Mouse (Mus musculus): ENCODE data around the gene Iqch. TPM values are rescaled to one million over a fixed set of nuclear protein-coding genes. Genes with fewer than 3 reads are reported as not detected.

Iqch gene
- total RNA-seq, 2 experiments from 2014 or later, result 0.16 TPM; not detected in 1

GRCm38 (mm10) chr9:63612565-63613515 lies 10.5 kb upstream of the Iqch start:
- intact Hi-C loops (cut with DNase I), result no loop called here
- DNase-seq, result peak; percentile 19

GRCm38 (mm10) chr9:63611967-63612366 lies 9.7 kb upstream of the Iqch start:
- no peak for DNase-seq
- intact Hi-C loops (cut with DNase I), result no loop called here

- DNase-seq, result peak; percentile 34
- intact Hi-C loops (cut with DNase I), result no loop called here
These were observed 8.6 kb upstream of the Iqch start for GRCm38 (mm10) chr9:63610841-63611366.

- intact Hi-C loops (cut with DNase I), result no loop called here
- DNase-seq, result no peak
These were observed 7.9 kb upstream of the Iqch start for GRCm38 (mm10) chr9:63610231-63610630.

GRCm38 (mm10) chr9:63609776-63610175 lies 7.5 kb upstream of the Iqch start:
- intact Hi-C loops (cut with DNase I), result loop anchor here (10.0 kb wide), 1 partner anchor 475 kb away; no protein-coding TSS in a partner anchor
- DNase-seq, result no peak

- intact Hi-C loops (cut with DNase I), result loop anchor here (10.0 kb wide), 1 partner anchor 474 kb away; no protein-coding TSS in a partner anchor
- DNase-seq, result no peak
These were observed 7.0 kb upstream of the Iqch start for GRCm38 (mm10) chr9:63609246-63609645.

- intact Hi-C loops (cut with DNase I), result loop anchor here (10.0 kb wide), 1 partner anchor 473 kb away; no protein-coding TSS in a partner anchor
- DNase-seq, result no peak
These were observed 5.7 kb upstream of the Iqch start for GRCm38 (mm10) chr9:63608006-63608405.

GRCm38 (mm10) chr9:63606594-63606993 lies 4.3 kb upstream of the Iqch start:
- no peak for DNase-seq
- intact Hi-C loops (cut with DNase I), result loop anchor here (10.0 kb wide), 1 partner anchor 472 kb away; no protein-coding TSS in a partner anchor

- intact Hi-C loops (cut with DNase I), result loop anchor here (10.0 kb wide), 1 partner anchor 469 kb away; no protein-coding TSS in a partner anchor
- DNase-seq, result peak; percentile 12
These were observed 1.6 kb upstream of the Iqch start for GRCm38 (mm10) chr9:63603849-63604248.

- no peak for DNase-seq
- intact Hi-C loops (cut with DNase I), result no loop called here
These were observed 5.6 kb downstream of the Iqch start for GRCm38 (mm10) chr9:63596660-63597059.

GRCm38 (mm10) chr9:63595652-63596051 lies 6.6 kb downstream of the Iqch start:
- no peak for DNase-seq
- intact Hi-C loops (cut with DNase I), result no loop called here

GRCm38 (mm10) chr9:63595032-63595431 lies 7.3 kb downstream of the Iqch start:
- no peak for DNase-seq
- intact Hi-C loops (cut with DNase I), result no loop called here

- no peak for DNase-seq
- intact Hi-C loops (cut with DNase I), result no loop called here
These were observed 10.5 kb downstream of the Iqch start for GRCm38 (mm10) chr9:63591661-63592256.

- intact Hi-C loops (cut with DNase I), result no loop called here
- no peak for DNase-seq
These were observed 11.7 kb downstream of the Iqch start for GRCm38 (mm10) chr9:63590592-63590991.

GRCm38 (mm10) chr9:63589209-63589608 lies 13.1 kb downstream of the Iqch start:
- intact Hi-C loops (cut with DNase I), result no loop called here
- no peak for DNase-seq

- DNase-seq, result no peak
- intact Hi-C loops (cut with DNase I), result no loop called here
These were observed 17.0 kb downstream of the Iqch start for GRCm38 (mm10) chr9:63585251-63585650.

GRCm38 (mm10) chr9:63581778-63582177 lies 20.5 kb downstream of the Iqch start:
- intact Hi-C loops (cut with DNase I), result no loop called here
- DNase-seq, result no peak

GRCm38 (mm10) chr9:63580046-63580445 lies 22.2 kb downstream of the Iqch start:
- no peak for DNase-seq
- intact Hi-C loops (cut with DNase I), result no loop called here

- DNase-seq, result no peak
- intact Hi-C loops (cut with DNase I), result no loop called here
These were observed 22.6 kb downstream of the Iqch start for GRCm38 (mm10) chr9:63579644-63580043.

- DNase-seq, result no peak
- intact Hi-C loops (cut with DNase I), result no loop called here
These were observed 24.8 kb downstream of the Iqch start for GRCm38 (mm10) chr9:63577469-63577868.

- intact Hi-C loops (cut with DNase I), result no loop called here
- no peak for DNase-seq
These were observed 29.4 kb downstream of the Iqch start for GRCm38 (mm10) chr9:63572874-63573273.

All from left cerebral cortex, postnatal 4 days (tissue).